ENCODE assay signal across 8 mouse cellular contexts in genomic region chr10:84658088-84658848, GRCm38 (mm10). TPM values are rescaled to one million over a fixed set of nuclear protein-coding genes. Genes with fewer than 3 reads are reported as not detected.
DNase-seq lines count a peak whose midpoint lies in the region; ATAC-seq lines count a peak whose summit lies in the region.

No protein-coding gene starts in this region.

- no peak for DNase-seq in heart, adult 18-20 months
- DNase-seq in lung, adult 18-20 months: no peak
- peak; percentile 18 to 37 for DNase-seq in thymus, postnatal 36 days
- no peak for DNase-seq in right cerebral cortex, postnatal 25 days
- no peak for DNase-seq in cerebellum, postnatal 25 days

- H3K9ac ChIP-seq in heart, embryonic 11.5 days (ENCODE audit: low read depth, low read length): no peak overlapping the region
- H3K9ac ChIP-seq in lung, embryonic 15.5 days: no peak overlapping the region

- H3K4me2 ChIP-seq in heart, embryonic 11.5 days: no peak overlapping the region
- H3K4me2 ChIP-seq in lung, embryonic 15.5 days: no peak overlapping the region

- ATAC-seq in heart, embryonic 11.5 days (replicated peaks; ENCODE audit: insufficient number of reproducible peaks, low FRiP score, low TSS enrichment): no peak
- no peak for ATAC-seq in lung, embryonic 15.5 days (ENCODE audit: borderline replicate concordance, extremely low read depth, low FRiP score, low TSS enrichment)

- no peaks in the 10 kb centered on the region for H3K27me3 ChIP-seq in heart, embryonic 11.5 days (ENCODE audit: control insufficient read depth, insufficient read depth, low read length)
- no peaks in the 10 kb centered on the region for H3K27me3 ChIP-seq in lung, embryonic 15.5 days
- no peaks in the 10 kb centered on the region for H3K27me3 ChIP-seq in megakaryocyte, embryonic 14.5 days (replicated peaks)

- no peak overlapping the region for H3K4me3 ChIP-seq in heart, embryonic 11.5 days (ENCODE audit: low read depth, low read length)
- H3K4me3 ChIP-seq in lung, embryonic 15.5 days: no peak overlapping the region
- H3K4me3 ChIP-seq in megakaryocyte, embryonic 14.5 days (replicated peaks): peak overlapping the region; percentile 46

- WGBS in heart, embryonic 11.5 days (ENCODE audit: insufficient replicate concordance): 73% methylated on average over 18 of the region's 18 CpGs
- 47% methylated on average over 18 of the region's 18 CpGs for WGBS in lung, embryonic 15.5 days

- 0 out of 2 replicates have a peak overlapping the region, but pooled peaks have one; percentile 22 for H3K27ac ChIP-seq in heart, embryonic 11.5 days (ENCODE audit: low read depth, low read length)
- H3K27ac ChIP-seq in lung, embryonic 15.5 days: peak overlapping the region; percentile 30

- H3K36me3 ChIP-seq in heart, embryonic 11.5 days (ENCODE audit: control insufficient read depth, insufficient read depth, low read length): peaks cover 4% of the 10 kb centered on the region; the same call in 1 of the 2 replicates
- peaks cover 4% of the 10 kb centered on the region; the same call in 1 of the 2 replicates for H3K36me3 ChIP-seq in lung, embryonic 15.5 days
- peaks cover 55% of the 10 kb centered on the region for H3K36me3 ChIP-seq in megakaryocyte, embryonic 14.5 days (replicated peaks; ENCODE audit: low read length)

- peaks cover 3% of the 10 kb centered on the region; the same call in 1 of the 2 replicates for H3K4me1 ChIP-seq in heart, embryonic 11.5 days (ENCODE audit: control insufficient read depth, insufficient read depth, low read length)
- H3K4me1 ChIP-seq in lung, embryonic 15.5 days: 0 out of 2 replicates have a peak, but pooled peaks cover 6% of the 10 kb centered on the region
- peaks cover 27% of the 10 kb centered on the region for H3K4me1 ChIP-seq in megakaryocyte, embryonic 14.5 days

- H3K9me3 ChIP-seq in heart, embryonic 11.5 days (replicated peaks; ENCODE audit: control insufficient read depth, low read length): 0 out of 2 replicates have a peak, but pooled peaks cover 3% of the 10 kb centered on the region
- H3K9me3 ChIP-seq in lung, embryonic 15.5 days: no peaks in the 10 kb centered on the region
- H3K9me3 ChIP-seq in megakaryocyte, embryonic 14.5 days: 0 out of 2 replicates have a peak, but pooled peaks cover 5% of the 10 kb centered on the region

RNA-seq across cellular contexts. Expression of gene Polr3b, which starts 36.2 kb away (rescaled TPM):
- polyA plus RNA-seq in heart, embryonic 11.5 days (2014; fragmentation: Nextera tagmentation; extraction: Ambion mirVana): 12.5 and 14.4 TPM in 2 replicates
- total RNA-seq in heart, adult 18-20 months (2021): 10 to 100 TPM; 11.5 to 12.6 TPM
- 15.6 and 15.7 TPM in 2 replicates for polyA plus RNA-seq in lung, embryonic 15.5 days (2015; fragmentation: Nextera tagmentation; extraction: Ambion mirVana)
- polyA plus RNA-seq in megakaryocyte, embryonic 14.5 days (2012; ENCODE audit: insufficient read depth, low replicate concordance): 3.2 TPM in 1 of 2 replicates, not detected in the other

Comparison
In these comparisons a context has a peak if more than half of its experiments do, and no peak if none do; other contexts are left out.
1. DNase-seq: peak in thymus, postnatal 36 days (2 of 2); none in heart, adult 18-20 months (0 of 2), lung, adult 18-20 months (0 of 2), right cerebral cortex, postnatal 25 days (single experiment) and cerebellum, postnatal 25 days (0 of 2).